Mouse (Mus musculus) spleen, adult 18-20 months (tissue): ENCODE data around the gene Rhov.

Experiments used
- DNase-seq, 2 experiments: peaks; one replicate each; pipeline ENCODE4 v3.0.0; 2022; ENCODE audit warnings: mixed read lengths in 2 of 2

Rhov gene

DNA sequence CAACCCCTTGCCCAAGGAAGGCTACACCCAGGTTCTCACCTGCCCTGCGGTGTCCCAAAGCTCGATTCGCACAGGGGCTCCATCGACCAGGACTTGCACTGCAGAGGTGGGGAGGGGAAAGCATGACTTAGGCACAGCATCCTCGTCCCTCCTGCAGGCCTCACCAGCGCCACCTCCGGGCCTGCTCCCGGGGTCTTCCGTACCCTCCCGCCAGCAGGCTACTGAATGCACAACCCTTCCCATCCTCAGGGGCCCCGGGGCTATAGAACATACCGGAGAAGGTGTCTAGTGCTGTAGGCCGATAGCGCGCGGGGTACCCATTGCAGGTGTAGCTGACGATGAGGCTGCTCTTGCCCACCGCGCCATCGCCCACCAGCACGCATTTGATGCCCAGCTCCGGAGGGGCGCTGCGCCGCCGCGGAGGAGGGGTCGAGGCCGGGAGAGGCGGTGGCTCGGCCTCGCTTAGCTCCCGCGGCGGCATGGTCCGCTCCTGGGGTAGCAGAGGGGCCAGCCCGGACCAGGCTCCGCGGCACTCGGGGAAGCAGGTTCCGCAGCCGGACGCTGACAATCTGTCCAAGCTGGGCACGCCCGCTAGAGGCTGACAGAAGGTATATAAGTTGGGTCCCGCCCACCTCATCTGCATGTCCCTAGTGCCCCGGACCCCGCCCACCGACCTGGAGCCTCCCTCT, at the start of gene Rhov:
Gene Rhov, minus strand, starts transcription at position 630 of the 689 bp plus-strand sequence.
- DNase-seq = peak; percentile 51 to 64

DNA sequence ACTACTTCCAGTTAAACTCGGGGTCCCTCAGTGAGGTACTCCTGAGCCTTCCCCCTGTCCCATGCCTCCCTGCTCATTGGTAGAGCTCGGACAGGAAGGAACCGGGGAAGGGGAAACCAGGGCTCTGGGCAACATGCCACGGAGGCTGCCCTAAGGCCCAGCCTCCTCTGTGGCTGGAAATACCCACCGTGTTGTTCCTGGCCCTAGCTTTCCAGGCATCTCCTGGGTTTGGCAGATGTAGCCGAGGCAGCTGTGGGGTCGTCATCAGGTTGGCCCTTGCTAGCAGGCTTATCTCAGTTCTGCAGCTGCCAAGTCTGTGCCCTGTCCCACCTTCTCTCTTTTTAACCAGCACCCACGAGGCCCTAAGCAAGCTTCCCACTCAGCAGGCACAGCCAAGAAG, 49.5 kb upstream of the Rhov start:
- DNase-seq = no peak

DNA sequence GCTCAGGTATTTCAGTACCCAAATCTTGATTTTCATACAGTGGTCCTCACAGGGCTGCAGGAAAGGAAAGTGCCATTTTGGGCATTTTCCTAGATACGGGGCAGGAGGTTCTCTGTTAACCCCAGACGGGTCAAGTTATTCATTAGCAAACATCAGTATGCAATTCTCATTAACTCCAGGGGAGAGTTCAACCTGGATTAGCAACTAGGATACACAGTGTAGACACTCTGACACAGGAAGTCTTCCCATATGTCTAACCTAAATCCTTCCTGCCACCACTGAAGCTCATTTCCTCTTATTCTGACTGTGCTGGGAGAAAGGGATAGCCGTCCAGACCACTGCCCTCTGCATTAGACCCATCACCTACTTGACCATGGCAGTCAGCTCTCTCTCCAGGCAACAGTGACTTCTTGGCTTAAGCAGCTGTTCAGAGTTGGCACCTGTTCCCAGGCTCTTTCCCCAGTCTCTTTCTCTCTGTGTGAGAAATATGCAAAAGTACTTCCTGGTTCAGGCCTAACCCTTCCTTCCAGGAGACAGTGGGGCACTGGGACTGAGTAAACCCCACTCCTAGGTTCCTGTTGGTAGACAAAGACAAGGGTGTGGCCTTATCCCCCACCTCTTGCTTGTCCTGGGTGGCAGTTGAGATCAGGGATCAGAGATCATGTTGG, 47.1 kb upstream of the Rhov start:
- no peak for DNase-seq

DNA sequence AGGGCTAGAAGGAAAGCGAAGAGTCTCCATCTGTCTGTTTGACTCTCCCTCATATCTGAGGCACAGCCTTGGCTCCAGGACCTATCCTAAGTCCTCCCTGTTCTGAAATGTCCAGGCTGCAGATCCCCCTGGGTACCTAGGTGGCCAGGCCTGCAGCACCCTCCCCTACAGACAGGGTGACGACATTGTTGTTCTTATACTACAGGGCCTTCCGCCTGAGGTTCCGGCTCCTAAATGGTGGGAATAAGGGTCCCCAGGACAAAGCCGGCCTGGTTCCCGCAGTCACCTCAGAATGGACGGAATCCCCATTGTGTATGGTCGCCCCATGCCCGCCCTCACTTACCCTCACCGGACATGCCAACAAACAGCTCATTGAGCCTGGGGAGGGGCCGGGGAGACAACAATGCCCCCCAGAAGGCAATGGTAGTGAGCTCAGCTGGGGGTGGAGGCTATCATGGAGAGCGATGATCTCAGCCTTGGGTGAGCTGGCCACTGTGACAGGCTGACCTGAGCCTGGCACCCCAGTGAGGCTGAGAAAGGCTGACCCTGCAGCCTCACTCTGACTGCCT, 43.8 kb upstream of the Rhov start:
- no peak for DNase-seq

DNA sequence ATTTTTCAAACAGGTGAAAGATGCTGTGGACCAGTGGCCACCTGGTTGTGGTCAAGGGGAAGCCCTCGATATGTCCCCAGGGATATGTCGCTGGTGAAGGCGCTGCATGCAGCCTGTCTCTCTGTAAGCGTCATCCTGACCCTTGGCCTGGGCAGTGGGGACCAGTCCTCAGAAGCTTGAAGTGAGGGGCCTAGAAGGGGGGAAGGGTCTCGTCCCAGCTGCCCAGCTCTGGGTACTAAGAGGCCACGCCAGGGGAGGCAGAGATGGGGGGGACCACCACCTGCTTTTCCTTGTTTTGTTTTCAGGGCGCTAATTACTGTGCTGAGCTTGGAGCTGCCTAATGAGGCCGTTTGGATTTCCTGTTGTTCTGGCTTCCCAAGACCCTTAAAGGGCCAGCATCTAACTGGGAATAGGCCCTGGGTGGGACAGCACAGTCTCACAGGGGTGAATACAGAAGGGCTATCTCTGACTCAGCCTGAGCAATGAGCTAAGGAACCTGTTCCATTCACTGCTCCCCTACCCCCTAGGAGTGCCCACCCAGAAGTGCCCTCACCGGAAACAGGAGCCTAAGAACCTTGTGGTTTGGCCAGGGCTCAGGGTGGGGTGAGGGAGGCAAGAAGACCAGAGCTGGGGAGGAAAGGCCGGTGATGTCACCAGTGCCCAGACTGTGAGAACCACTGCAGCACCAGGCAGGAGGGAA, 42.9 kb upstream of the Rhov start:
- no peak for DNase-seq

DNA sequence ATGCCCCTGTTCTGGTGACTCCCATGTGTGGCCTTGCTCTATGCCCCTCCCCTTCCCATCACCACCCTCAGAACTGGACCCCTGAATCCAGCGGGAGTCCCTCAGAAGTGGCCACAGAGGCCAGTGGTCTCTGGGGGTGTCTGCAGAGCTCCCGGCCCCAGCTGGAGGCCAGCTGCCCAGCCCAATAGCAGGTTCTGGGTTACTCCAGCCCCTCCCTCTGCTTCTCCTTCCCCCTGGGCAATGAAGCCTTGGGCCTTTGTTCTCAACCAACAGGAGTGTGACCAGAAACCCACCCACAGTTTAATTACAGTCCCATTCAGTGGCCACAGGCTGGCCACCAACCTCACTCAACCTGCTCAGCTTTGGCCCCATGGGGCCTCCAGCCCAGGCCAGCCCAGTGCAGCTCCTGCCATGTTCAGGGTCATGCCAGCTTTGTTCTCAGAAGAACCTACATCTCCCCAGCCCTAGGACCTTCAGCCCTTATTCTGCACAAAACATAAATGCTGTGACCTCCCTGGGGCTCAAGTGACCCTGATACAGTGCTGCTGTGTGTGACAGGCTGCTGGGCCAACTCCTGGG, 41.4 kb upstream of the Rhov start:
- no peak for DNase-seq

DNA sequence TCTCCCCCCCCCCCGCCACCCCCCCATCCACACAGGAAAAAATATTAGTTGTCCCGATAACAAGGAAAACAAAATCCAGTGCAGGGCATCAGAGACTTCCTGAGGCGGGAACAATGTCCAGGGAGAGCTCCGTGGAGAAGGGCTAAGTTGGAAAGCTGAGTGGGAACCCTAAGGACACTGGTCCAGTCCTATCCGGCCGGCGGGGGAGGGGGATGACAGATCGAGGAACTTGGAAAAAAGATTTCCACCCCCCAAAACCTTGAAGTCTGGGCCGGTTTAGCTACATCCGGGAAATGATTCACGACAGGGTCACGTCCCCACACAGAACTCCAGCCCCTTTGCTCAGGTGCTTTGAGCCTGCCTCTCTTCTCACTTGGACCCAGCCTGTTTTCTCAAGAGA, 40.5 kb upstream of the Rhov start:
- no peak for DNase-seq

DNA sequence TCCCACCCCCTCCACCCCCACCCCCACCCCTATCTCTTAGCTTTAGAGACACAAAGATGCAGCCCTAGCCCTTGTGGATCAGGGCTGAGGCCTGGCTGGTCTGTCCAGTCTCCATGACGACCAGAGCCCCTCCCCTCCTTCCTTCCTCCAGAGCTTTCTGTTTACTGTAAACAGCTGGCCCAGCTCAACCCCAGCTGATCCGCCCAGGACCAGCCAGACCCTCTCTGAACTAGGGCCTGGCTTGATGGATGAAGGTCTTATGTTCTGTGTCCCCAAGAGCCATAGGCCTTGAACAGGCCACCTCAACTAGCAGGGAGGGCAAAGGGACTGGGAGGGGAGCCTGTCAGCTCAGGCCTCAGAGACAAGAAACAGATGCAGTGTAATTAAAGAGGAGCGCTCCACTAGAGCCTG, 33.7 kb upstream of the Rhov start:
- DNase-seq = no peak

DNA sequence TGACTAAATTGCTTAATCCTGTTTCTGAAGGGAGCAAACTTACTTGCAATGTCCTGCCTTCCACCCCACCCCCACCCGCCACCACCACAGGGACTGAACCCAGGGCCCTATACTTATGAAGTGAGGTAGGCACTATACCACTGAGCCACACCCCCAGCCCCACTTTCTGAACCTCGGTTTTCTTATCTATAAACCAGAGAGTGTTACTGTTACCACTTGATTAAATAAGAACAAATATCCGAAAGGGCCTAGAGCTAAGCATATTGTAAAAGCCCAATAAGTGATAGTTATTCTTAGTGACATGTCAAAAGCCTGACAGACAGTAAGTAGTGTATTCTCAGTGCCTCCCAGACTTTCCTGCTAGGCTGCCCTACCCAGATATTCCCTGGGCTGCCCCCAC, 33.3 kb upstream of the Rhov start:
- DNase-seq = no peak

DNA sequence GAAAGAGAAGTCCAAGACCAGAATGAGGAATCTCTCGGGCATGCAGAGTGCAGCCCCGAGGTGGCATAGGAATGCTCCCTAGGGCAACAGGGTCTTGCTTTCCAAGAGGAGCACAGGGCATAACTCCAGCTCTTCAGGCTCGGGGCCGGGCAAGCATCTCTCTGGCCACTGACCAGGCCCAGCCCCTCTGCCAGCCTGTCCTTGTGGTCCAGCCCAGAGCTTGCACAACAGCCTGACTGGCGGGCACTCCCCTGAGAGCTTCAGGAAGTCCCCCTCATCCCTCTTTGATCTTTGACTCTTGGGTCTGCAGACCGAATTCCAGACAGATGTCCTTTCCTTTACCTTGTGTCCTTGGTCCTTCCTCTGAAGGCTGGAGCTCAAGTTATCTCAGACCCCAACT, 31.8 kb upstream of the Rhov start:
- no peak for DNase-seq

DNA sequence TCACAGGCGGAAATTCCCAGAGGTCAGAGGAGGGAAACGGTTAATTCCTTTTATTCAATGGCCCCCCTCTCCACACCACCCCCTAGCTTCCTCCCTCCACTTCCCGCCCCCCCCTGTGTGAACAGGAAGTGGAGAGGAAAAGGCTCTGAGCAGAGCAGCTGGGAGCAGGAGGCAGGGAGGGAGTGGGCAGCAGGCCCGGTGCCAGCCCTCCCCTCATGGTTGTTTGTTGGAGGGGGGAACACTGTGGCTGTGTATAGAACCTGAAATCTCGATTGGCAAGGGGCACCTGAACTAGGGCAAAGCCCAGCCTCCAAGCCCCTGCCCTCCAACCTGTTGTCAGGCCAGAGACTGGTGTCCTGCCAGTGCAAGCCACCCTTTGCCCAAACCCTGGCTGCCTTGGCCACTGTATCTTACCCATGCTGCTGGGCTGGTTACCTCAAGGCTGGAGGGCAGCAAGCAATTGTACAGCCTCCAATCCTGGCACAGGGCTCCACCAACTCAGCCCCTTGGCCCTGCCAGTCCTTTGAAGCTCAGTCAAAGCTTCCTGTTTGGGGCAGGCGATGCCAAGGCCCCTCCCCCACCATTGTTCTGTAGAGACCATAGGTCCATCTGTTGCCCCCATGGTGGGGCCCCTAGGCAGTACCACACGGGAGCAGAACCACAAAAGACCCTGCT, 29.9 kb upstream of the Rhov start:
- no peak for DNase-seq

DNA sequence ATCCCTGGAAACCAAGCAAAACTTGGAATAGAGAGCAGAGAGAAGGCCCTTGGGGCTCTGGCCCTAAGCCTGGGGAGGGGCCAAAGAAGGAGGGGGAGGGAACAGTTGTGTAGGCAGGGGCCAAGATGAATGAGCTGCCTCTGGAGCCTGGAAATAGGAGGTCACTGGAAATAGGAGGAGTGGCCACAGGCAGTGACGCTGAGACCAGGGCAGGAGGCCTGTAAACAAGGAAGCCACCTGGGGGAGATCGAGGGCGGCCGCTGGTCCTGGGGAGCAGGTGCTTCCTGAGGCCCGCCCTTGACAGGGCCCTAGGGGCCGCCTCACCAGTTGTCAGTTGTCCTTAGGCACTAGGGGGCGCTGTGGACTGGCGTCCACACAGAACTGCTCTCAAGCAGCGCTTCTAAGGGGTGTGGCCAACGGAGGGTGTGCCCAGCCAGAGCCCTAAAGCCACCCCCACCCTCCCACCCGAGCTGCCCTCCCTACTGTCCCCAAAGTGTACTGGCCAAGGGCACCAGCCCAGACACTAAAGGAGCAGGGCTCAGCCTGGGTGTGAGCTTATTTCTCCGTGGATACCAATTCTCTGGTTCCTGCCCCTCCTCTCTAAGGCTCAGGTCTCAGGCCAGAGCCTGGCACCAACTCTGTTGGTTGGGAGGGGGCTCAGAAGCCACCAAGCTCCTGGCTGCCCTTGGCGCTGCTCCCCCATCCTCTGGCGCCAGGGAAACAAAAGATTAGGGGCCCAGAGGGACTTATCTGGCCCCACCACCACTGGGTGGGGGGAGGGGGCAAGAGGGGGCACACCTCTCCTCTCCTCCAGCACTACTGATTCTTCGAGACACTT, 29.1 kb upstream of the Rhov start:
- peak; percentile 77 to 81 for DNase-seq

DNA sequence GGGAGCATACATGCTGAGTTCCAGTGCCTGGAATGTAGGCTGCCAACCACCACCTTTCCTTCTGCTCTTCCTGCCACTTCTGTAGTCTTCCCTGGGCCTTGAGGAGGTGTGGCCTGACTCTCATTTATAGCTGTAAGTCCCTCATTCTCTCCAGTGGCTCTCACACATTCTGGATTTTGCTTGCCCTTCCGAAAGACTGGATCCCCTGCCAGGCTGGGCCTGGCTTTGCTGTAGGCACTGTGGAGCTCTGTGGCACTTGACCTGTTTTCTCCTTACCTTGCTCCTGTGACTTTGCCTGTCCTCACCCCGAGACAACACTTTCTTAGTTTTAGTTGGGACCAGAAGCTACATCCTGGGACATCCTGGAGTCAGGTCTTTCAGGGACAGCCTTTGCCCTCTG, 27.8 kb upstream of the Rhov start:
- no peak for DNase-seq

DNA sequence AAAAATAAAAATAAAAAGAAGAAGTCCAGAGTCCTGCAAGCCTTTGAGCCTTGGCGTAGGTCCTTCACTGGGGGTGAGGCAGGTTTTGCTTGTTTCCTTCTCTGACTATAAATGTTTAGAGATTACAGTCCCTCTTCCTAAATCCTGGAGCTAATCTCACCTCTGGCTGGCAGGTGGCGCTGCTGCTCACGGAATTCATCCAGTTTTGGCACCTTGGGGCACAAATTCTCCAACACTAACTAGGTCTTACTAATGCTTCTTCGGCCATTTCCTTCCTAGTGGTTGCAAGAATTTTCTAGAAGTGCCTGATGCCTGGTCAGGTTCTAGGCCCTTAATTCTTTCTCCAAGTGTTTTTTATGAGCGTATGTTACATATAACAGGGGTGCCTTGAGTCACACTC, 27.3 kb upstream of the Rhov start:
- DNase-seq = peak in 1 of 2 experiments; percentile 60

DNA sequence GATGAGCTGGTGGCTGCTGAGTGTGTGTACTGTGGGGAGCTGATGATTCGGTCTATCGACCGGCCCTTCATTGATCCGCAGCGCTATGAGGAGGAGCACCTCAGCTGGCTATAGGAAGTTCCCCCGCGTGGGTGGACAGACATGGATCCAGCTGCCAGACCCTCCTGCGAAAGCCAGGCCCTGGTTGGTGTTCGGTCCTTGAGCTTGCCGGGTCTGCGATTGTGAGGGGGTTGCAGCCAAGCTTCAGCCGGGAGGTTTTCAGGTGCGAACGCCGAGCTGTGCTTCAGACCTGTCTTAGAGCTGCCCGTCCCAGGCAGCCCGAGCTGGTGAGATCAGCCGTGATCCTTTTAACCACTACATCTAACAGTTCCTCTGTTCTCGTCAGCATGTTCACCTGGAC, 26.4 kb upstream of the Rhov start:
- no peak for DNase-seq

DNA sequence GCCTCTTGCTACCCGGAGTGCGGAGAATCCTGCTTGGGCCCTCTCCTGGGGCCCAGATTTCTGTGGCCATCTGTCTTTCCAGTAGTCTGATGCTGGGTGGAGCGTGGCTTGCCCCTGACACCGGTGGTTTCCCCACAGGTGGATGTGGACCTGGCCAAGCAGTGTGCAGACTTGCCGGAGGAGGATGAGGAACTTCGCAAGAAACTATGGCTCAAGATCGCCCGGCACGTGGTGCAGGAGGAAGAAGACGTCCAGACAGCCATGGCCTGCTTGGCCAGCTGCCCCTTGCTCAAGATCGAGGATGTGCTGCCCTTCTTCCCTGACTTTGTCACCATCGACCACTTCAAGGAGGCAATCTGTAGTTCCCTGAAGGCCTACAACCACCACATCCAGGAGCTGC, 25.7 kb upstream of the Rhov start:
- DNase-seq = no peak

DNA sequence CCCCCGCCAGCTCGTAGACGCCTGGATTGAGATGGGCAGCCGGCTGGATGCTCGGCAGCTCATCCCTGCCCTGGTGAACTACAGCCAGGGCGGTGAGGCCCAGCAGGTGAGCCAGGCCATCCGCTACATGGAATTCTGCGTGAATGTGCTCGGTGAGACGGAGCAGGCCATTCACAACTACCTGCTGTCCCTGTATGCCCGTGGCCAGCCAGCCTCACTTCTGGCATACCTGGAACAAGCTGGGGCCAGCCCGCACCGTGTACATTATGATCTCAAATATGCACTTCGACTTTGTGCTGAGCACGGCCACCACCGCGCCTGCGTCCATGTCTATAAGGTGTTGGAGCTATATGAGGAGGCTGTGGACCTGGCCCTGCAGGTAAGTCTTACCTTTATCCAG, 23.3 kb upstream of the Rhov start:
- DNase-seq = no peak

DNA sequence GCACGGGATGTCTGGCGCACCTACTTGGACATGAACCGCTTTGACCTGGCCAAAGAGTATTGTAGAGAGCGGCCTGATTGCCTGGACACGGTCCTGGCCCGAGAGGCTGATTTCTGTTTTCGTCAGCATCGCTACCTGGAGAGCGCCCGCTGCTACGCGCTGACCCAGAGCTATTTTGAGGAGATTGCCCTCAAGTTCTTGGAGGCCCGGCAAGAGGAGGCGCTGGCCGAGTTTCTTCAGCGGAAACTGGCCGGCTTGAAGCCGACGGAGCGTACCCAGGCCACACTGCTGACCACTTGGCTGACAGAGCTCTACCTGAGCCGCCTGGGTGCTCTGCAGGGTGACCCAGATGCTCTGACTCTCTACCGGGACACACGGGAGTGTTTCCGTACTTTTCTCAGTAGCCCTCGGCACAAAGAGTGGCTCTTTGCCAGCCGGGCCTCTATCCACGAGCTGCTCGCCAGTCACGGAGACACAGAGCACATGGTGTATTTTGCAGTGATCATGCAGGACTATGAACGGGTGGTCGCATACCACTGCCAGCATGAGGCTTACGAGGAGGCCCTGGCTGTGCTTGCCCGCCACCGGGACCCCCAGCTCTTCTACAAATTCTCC, 22.8 kb upstream of the Rhov start:
- no peak for DNase-seq

DNA sequence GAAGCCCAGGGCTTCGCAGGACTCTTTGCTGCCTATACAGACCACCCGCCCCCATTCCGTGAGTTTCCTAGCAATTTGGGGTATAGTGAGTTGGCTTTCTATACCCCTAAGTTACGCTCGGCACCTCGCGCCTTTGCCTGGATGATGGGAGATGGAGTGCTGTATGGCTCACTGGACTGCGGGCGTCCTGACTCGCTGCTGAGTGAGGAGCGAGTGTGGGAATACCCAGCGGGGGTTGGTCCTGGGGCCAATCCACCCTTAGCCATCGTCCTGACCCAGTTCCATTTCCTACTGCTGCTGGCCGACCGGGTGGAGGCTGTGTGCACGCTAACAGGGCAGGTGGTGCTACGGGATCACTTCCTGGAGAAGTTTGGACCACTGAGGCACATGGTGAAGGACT, 22.2 kb upstream of the Rhov start:
- DNase-seq = no peak

DNA sequence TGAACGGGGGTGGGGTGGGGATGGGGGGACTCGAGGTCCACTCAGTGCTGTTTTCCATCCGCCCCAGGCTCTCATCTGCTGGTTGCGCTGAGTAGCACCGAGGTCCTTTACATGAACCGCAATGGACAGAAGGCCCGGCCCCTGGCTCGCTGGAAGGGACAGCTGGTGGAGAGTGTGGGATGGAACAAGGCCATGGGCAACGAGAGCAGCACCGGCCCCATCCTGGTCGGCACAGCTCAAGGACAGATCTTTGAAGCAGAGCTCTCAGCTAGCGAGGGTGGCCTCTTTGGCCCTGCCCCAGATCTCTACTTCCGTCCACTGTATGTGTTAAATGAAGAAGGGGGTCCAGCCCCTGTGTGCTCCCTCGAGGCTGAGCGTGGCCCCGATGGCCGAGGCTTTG, 21.8 kb upstream of the Rhov start:
- DNase-seq = no peak

DNA sequence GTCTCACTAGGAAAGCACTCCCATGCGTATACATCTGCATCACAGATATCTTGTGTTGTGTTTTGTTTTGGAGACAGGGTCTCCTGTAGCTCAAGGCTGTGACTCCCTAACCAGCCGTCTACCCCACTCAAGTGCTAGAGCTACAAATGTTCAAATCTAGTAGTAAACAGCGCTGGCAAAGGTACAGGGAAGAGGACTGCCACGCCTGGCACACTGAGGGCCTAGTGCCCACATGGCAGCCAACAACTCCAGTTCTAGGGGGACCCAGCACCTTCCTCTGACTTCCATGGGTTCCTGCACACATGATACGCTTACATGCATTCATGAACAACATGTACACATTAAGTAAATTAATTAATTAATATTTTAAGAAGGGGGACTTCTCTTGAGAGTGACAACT, 21.2 kb upstream of the Rhov start:
- no peak for DNase-seq

DNA sequence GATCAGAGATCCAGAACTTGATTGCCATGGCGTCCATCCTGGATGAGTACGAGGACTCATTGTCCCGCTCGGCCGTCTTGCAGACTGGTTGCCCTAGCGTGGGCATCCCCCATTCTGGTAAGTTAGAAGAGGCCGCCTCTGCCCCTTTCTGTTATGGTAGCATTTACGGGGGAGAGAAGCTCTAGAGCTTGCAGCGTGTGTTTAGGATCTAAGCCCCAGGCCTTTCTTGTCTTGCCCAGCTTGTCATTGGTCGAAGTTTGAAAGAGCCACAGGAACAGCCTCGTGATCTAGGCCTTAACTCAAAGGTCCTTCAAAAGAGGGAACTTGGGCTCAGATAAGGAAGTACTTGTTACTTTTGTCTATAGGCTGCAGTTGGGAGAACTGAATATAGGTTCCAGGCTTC, 17.9 kb upstream of the Rhov start:
- DNase-seq = peak in 1 of 2 experiments; percentile 37
